Mouse (Mus musculus): ENCODE measurements around the gene Efr3b.

DNA sequence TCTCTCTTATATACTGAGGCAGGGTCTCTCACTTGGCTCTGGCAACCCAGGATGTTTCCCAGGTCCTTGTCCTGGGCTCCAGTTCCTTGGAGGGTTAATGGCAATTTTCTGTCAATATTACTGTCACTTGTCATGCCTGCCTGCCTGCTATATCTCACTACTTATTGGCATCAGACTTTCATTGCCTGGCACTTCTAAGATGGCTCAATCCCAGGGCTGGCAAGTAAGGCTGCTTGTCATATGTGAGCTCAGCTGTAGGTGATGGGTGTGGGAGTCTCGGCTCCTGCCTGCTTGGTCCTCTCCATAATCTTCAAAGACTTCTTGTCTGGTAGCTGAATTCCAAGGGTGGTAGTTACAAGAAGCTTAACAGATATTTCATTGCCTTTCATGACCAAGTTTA, 39.4 kb upstream of the Efr3b start:
- no peak for TF ChIP-seq CTCF (IDR thresholded peaks at IDR 0.05; ENCODE audit: low read depth, low read length)
- no peak for TF ChIP-seq POLR2A (IDR thresholded peaks at IDR 0.05; ENCODE audit: extremely low read depth, insufficient read depth, low read length)
